Mouse (Mus musculus) embryo, embryonic 10 days (tissue): ENCODE measurements around the gene Mthfd1.

Experiments used
- DNase-seq: peaks from one replicate; pipeline ENCODE4 v3.0.0-alpha.2; 2015; ENCODE audit warnings: low spot score

Mthfd1 gene

DNA sequence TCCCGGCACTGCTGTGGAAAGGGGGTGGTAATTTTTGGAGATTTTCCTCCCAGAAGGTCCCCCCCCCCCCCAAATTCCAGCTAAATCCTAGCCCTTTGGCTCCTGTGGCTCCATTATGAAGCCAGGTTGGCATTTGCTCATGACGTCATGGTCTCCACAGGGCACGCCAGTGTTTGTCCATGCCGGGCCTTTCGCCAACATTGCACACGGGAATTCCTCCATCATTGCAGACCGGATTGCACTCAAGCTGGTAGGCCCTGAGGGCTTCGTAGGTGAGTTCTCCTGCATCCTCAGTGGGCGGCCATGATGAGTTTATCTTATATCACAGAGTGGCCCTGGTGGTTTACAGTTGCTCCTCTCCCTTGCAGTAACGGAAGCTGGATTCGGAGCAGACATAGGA, 48.4 kb downstream of the Mthfd1 start:
- DNase-seq = no peak

DNA sequence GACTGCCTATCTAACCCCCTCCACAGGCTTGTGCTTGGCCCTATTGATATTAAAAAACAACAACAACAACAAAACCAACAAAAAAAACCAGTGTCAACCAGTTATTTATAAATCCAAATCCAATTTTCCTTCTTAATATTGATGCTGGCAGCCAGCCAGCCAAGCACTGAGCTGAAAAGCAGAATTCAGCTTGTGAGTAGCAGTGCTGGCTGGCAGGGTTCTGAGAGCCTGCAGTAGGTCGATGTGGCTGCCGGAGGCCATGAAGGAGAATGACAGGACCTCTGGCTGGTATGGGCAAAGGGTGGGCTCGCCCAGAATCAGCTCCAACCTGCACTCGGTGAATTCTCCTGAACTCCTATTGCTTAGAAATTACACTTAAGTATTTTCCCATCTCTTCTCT, 49.1 kb downstream of the Mthfd1 start:
- no peak for DNase-seq

DNA sequence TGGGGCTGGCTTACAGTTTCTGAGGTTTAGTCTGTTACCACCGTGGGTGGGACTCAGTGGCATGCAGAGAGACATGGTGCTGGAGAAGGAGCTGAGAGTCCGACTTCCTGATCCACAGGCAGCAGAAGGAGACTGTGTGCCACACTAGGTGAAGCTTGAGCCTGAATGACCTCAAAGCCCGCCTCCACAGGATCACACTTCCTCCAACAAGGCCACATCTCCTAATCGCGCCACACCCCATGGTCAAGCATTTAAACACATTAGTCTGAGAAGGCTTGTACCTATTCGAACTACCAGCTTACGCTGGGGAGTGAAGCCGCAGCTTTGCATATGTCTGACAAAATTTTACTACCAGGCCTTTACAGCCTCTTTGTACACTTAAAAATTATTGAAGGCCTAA, 50.0 kb downstream of the Mthfd1 start:
- DNase-seq = no peak

GRCm38 (mm10) chr12:76306852-76307561, 51.9 kb downstream of the Mthfd1 start:
- no peak for DNase-seq

- peak; percentile 40 for DNase-seq
These were observed 52.9 kb downstream of the Mthfd1 start for GRCm38 (mm10) chr12:76307964-76308363.

- no peak for DNase-seq
These were observed 53.3 kb downstream of the Mthfd1 start for GRCm38 (mm10) chr12:76308436-76308835.

- DNase-seq = no peak
These were observed 54.9 kb downstream of the Mthfd1 start for GRCm38 (mm10) chr12:76310007-76310406.

GRCm38 (mm10) chr12:76310633-76311032, 55.5 kb downstream of the Mthfd1 start:
- peak; percentile 35 for DNase-seq

- no peak for DNase-seq
These were observed 56.1 kb downstream of the Mthfd1 start for GRCm38 (mm10) chr12:76311227-76311626.

GRCm38 (mm10) chr12:76311951-76312350, 56.9 kb downstream of the Mthfd1 start:
- DNase-seq = no peak

DNA sequence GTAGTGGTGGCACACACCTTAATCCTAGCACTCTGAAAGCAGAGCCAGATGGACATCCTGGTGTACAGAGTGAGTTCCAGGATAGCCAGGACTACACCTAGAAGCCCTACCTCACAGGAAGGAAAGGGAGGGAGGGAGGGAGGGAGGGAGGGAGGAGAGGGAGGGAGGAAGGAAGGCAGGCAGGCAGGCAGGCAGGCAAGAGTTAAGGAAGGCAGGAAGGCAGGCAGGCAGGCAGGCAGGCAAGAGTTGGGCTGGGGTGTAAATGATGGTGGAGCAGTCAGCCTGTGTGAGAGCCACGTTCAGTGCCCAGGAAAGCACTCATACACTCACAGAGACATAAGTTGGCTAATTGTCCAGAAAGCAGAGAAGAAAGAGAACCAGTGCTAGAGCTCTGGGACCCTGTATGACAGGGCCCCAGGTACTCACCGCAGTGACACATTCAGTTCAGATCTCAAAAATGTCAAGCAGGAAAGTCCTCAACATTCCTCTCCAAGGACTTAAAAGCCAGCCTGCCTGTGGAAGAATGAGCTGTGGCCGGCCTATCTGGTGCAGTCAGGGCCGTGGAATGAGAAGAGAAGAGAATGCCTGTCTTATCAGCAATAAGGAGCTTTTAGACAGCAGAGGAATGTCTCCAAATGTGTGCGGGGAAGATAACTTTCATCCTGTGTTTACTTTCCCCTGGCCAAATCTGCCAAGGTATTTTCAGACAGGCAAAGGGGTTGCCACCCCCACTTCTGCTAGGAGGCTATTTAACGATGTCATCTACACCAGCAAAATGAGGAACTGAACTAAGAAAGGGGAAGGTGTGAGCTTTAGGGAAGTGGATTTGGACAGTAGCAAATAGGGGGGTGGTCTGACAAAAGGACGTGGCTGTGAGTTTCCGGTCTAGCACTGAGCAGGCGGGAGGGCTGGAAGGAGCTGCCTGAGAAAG, 63.4 kb downstream of the Mthfd1 start:
- DNase-seq = peak; percentile 28

DNA sequence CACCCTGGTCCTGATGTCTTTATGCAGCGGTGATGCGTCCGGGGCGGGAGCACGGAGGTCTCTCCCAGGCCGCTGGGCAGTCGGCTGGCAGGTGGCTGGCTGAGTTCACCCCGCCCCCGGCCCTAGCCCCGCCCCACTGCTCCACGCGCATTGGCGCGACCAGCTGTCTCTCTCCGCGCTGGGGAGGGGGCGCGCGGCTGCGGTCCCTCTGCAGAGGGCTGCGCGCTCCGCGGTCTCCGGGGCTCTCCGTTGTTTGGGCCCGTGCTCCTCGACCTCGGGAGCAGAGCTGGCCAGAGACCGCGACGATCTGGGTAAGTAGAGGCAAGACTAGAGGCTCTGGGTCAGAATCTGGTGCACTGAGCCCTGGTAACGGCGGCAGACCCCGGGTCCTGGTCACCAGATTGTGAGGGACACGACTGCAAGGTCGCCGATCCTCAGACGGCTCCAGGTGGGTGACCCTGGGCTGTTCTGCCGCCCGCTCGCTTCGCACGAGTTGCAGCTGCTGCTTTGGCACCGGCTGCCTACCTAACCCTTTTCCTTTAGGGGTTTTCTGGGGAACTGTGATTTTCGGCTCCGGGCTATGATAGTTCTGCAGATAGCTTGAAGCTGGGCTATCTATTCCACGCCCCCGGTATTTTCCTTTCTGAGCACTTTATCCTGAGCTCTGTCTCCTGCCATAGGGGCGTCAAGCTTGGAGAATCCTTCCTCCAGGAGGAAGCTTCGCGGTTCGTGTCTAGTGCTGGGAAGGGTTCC, 69.8 kb downstream of the Mthfd1 start, which contains the start of gene Akap5:
Gene Akap5 (plus strand): TSS at position 213 of the 753 bp plus-strand sequence.
- DNase-seq = peak; percentile 80

GRCm38 (mm10) chr12:76326437-76327220, 71.5 kb downstream of the Mthfd1 start:
- no peak for DNase-seq

- DNase-seq = no peak
These were observed 73.7 kb downstream of the Mthfd1 start for GRCm38 (mm10) chr12:76328567-76329354.

- DNase-seq = no peak
These were observed 78.6 kb downstream of the Mthfd1 start for GRCm38 (mm10) chr12:76333688-76334087.

- no peak for DNase-seq
These were observed 80.5 kb downstream of the Mthfd1 start for GRCm38 (mm10) chr12:76335641-76336040.

- no peak for DNase-seq
These were observed 81.2 kb downstream of the Mthfd1 start for GRCm38 (mm10) chr12:76336111-76336965.

- peak; percentile 71 for DNase-seq
These were observed 86.0 kb downstream of the Mthfd1 start for GRCm38 (mm10) chr12:76341080-76341479.

DNA sequence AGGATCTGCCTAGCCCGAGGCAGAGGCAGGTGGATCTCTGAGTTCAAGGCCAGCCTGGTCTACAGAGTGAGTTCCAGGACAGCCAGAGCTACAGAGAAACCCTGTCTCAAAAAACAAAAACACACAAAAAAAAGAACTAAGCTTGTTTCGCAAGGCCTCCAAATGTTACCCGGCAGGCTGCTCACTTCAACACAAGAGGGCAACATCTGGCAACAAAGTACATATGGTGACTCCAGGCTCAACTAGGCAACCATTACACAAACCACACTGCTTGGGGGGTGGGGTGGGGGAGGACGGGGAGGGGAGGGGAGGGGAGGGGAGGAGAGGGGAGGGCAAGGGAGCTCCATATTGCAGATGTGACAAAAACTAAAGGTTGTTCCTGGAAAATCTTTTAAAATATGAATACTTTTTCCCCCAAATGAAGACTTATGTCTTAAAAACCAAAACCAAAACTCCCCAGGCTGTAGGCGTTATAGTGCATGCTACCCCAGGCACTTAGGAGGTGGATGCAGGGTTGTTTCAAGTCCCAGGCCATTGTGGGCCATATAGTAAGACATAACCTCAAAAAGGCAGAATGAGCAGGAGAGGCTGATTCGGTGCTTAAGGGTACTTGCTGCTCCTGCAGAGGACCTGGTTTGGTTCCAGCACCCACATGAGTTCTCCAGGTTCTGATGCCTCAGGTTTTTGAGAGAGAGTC, 90.8 kb downstream of the Mthfd1 start:
- no peak for DNase-seq
